Mouse (Mus musculus) ovary, postnatal 36 days (tissue): ENCODE measurements around the gene Gm17657.
A peak's percentile ranks its signal among the peaks of the same experiment; 100 is the strongest.

ENCODE experiments used
- DNase-seq: peaks from one replicate; pipeline ENCODE4 v3.0.0; 2022; ENCODE audit warnings: low spot score, mixed read lengths

Gm17657 gene

GRCm38 (mm10) chr17:29549543-29550428 is at the start of gene Gm17657, which contains the start of gene Tbc1d22b:
Gene Gm17657 (minus strand): TSS chr17:29549638.
Gene Tbc1d22b (plus strand): TSS chr17:29549785.
- DNase-seq = peak; percentile 92

GRCm38 (mm10) chr17:29599051-29599450 is 49.6 kb upstream of the Gm17657 start:
- DNase-seq = no peak

GRCm38 (mm10) chr17:29596771-29597132 is 47.3 kb upstream of the Gm17657 start:
- DNase-seq = no peak

GRCm38 (mm10) chr17:29595891-29596770 is 46.7 kb upstream of the Gm17657 start:
- DNase-seq = no peak

GRCm38 (mm10) chr17:29589221-29589898 is 39.9 kb upstream of the Gm17657 start:
- no peak for DNase-seq

GRCm38 (mm10) chr17:29586921-29587320 is 37.5 kb upstream of the Gm17657 start:
- no peak for DNase-seq

- no peak for DNase-seq
Observed at GRCm38 (mm10) chr17:29585446-29585845, 36.0 kb upstream of the Gm17657 start.

- DNase-seq = no peak
Observed at GRCm38 (mm10) chr17:29584737-29585136, 35.3 kb upstream of the Gm17657 start.

GRCm38 (mm10) chr17:29584306-29584705 is 34.9 kb upstream of the Gm17657 start:
- DNase-seq = no peak

- DNase-seq = no peak
Observed at GRCm38 (mm10) chr17:29583569-29583968, 34.1 kb upstream of the Gm17657 start.

- DNase-seq = no peak
Observed at GRCm38 (mm10) chr17:29579579-29580126, 30.2 kb upstream of the Gm17657 start.

GRCm38 (mm10) chr17:29569831-29570230 is 20.4 kb upstream of the Gm17657 start:
- DNase-seq = no peak

GRCm38 (mm10) chr17:29568435-29568834 is 19.0 kb upstream of the Gm17657 start:
- no peak for DNase-seq

GRCm38 (mm10) chr17:29565521-29565920 is 16.1 kb upstream of the Gm17657 start:
- DNase-seq = no peak

GRCm38 (mm10) chr17:29558476-29558875 is 9.0 kb upstream of the Gm17657 start:
- no peak for DNase-seq

GRCm38 (mm10) chr17:29556893-29557292 is 7.5 kb upstream of the Gm17657 start:
- no peak for DNase-seq

GRCm38 (mm10) chr17:29556456-29556855 is 7.0 kb upstream of the Gm17657 start:
- no peak for DNase-seq

GRCm38 (mm10) chr17:29554176-29554575 is 4.7 kb upstream of the Gm17657 start:
- no peak for DNase-seq

GRCm38 (mm10) chr17:29552162-29552732 is 2.8 kb upstream of the Gm17657 start, which contains the start of gene Tmem217:
Gene Tmem217 (minus strand): TSS chr17:29552385.
- DNase-seq = no peak

GRCm38 (mm10) chr17:29551019-29551418 is 1.6 kb upstream of the Gm17657 start:
- DNase-seq = no peak

- no peak for DNase-seq
Observed at GRCm38 (mm10) chr17:29548994-29549393, 444 bp downstream of the Gm17657 start.
